Mouse (Mus musculus) neural tube, embryonic 13.5 days (tissue): ENCODE measurements around the gene Lmod1. TPM values are rescaled to one million over a fixed set of nuclear protein-coding genes. Genes with fewer than 3 reads are reported as not detected.
A peak's percentile ranks its signal among the peaks of the same experiment; 100 is the strongest.
"Not testable (repeated sequence)": the region's sequence is repeated elsewhere in the genome, so short reads cannot be mapped to it uniquely, and the experiment has no call there.

Experiments
- ATAC-seq: fragments of 200-750 bp; cut with Nextera tagmentation; 2 replicates; pipeline ENCODE4 v1.8.0; 2017; ENCODE audit warnings: low read depth, mild to moderate bottlenecking, moderate TSS enrichment, moderate library complexity
- H3K27ac ChIP-seq: fragments of 300-500 bp; sonication (generic); replicated peaks from 2 replicates; pipeline ENCODE4 v1.5.1; 2015; ENCODE audit warnings: moderate library complexity, mild to moderate bottlenecking, inconsistent platforms
- H3K27me3 ChIP-seq: fragments of 300-500 bp; sonication (generic); 2 replicates; pipeline ENCODE4 v1.6.1; 2015; ENCODE audit warnings: mild to moderate bottlenecking, inconsistent platforms
- H3K36me3 ChIP-seq: fragments of 300-500 bp; sonication (generic); 2 replicates; pipeline ENCODE4 v1.6.1; 2015; ENCODE audit warnings: mild to moderate bottlenecking, inconsistent platforms
- H3K4me1 ChIP-seq: fragments of 300-500 bp; sonication (generic); replicated peaks from 2 replicates; pipeline ENCODE4 v1.6.1; 2015; ENCODE audit warnings: inconsistent platforms
- H3K4me2 ChIP-seq: fragments of 300-500 bp; sonication (generic); 2 replicates; pipeline ENCODE4 v1.6.1; 2015; ENCODE audit warnings: inconsistent platforms, mild to moderate bottlenecking, moderate library complexity
- H3K4me3 ChIP-seq: fragments of 300-500 bp; sonication (generic); 2 replicates; pipeline ENCODE4 v1.5.1; 2015; ENCODE audit warnings: mild to moderate bottlenecking, inconsistent platforms
- H3K9ac ChIP-seq: fragments of 300-500 bp; sonication (generic); 2 replicates; pipeline ENCODE4 v1.6.1; 2015; ENCODE audit warnings: moderate library complexity, mild to moderate bottlenecking, inconsistent platforms
- H3K9me3 ChIP-seq: fragments of 300-500 bp; sonication (generic); 2 replicates; pipeline ENCODE4 v1.6.1; 2016; ENCODE audit warnings: inconsistent platforms
- WGBS: fragments of 180-500 bp; shearing (Covaris S2); methylation state at CpG from one replicate; pipeline ENCODE4 v1.1.7; 2015; 5-methylcytosine and 5-hydroxymethylcytosine counted together
- polyA plus RNA-seq: library from polyadenylated mRNA; unstranded; fragments of >200 nt; fragmentation: Nextera tagmentation; extraction: Ambion mirVana; gene quantifications from 2 replicates; pipeline ENCODE4 v1.2.1, GENCODE M21; 2015

Gene Lmod1
- polyA plus RNA-seq, 1 experiment from 2014 or later, result 0.31 TPM

- Histone ChIP-seq H3K27me3 (no peaks in the 10 kb centered on the region), H3K4me2 (no peak overlapping the region), H3K9me3 (no peaks in the 10 kb centered on the region), H3K36me3 (peaks cover 38% of the 10 kb centered on the region), H3K9ac (no peak overlapping the region), H3K4me3 (no peak overlapping the region), H3K27ac (0 out of 2 replicates have a peak overlapping the region, but pooled peaks have one; percentile 18), H3K4me1 (peaks cover 15% of the 10 kb centered on the region; the same call in 1 of the 2 replicates)
- ATAC-seq, result no peak
- WGBS, result 66% methylated on average over 15 of the region's 15 CpGs
Observed at GRCm38 (mm10) chr1:135380071-135380991, 55.7 kb downstream of the Lmod1 start.

GRCm38 (mm10) chr1:135381560-135381959 is 57.0 kb downstream of the Lmod1 start:
- H3K4me2 ChIP-seq, H3K9ac ChIP-seq, H3K4me3 ChIP-seq, H3K27me3 ChIP-seq, ATAC-seq, H3K9me3 ChIP-seq, H3K27ac ChIP-seq: not testable (repeated sequence)
- WGBS, result 61% methylated on average over 6 of the region's 6 CpGs
- Histone ChIP-seq H3K36me3 (peaks cover 50% of the 10 kb centered on the region), H3K4me1 (peaks cover 13% of the 10 kb centered on the region; the same call in 1 of the 2 replicates)

GRCm38 (mm10) chr1:135384171-135384570 is 59.6 kb downstream of the Lmod1 start:
- no peak overlapping the region for H3K9ac ChIP-seq
- H3K27me3 ChIP-seq, result no peaks in the 10 kb centered on the region
- no peaks in the 10 kb centered on the region for H3K9me3 ChIP-seq
- H3K36me3 ChIP-seq, result peaks cover 76% of the 10 kb centered on the region
- no peak overlapping the region for H3K4me2 ChIP-seq
- peaks cover 13% of the 10 kb centered on the region; the same call in 1 of the 2 replicates for H3K4me1 ChIP-seq
- ATAC-seq, result no peak
- 96% methylated on average over 5 of the region's 5 CpGs for WGBS
- no peak overlapping the region for H3K27ac ChIP-seq
- H3K4me3 ChIP-seq, result no peak overlapping the region

- no peaks in the 10 kb centered on the region for H3K27me3 ChIP-seq
- no peak overlapping the region for H3K4me2 ChIP-seq
- H3K4me3 ChIP-seq, result no peak overlapping the region
- H3K9me3 ChIP-seq, result no peaks in the 10 kb centered on the region
- WGBS, result 88% methylated on average over 9 of the region's 9 CpGs
- H3K4me1 ChIP-seq, result peaks cover 9% of the 10 kb centered on the region; the same call in 1 of the 2 replicates
- H3K9ac ChIP-seq, result no peak overlapping the region
- peaks cover 86% of the 10 kb centered on the region for H3K36me3 ChIP-seq
- no peak for ATAC-seq
- no peak overlapping the region for H3K27ac ChIP-seq
Observed at GRCm38 (mm10) chr1:135385161-135385560, 60.6 kb downstream of the Lmod1 start.

DNA sequence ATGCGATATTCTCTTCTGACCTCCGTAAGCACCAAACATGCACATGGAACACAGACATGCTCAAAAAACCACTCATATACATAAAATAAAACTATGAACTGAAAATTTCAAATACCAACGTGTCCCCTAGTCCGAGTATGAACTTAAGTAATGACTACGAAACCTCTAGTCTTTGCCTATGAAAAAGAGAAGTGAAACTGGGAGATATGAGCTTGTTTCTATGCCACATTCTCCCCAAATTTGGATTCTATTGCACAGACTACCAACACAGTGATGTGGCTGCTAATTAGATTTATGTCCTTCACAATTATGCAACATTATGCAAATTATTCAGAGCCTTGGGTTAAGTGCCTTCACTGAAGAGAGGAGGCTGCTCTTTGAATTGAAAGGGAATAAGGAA is 74.9 kb downstream of the Lmod1 start:
- H3K4me3 ChIP-seq, result no peak overlapping the region
- H3K9ac ChIP-seq, result no peak overlapping the region
- H3K36me3 ChIP-seq, result peaks cover 91% of the 10 kb centered on the region
- no peaks in the 10 kb centered on the region for H3K4me1 ChIP-seq
- WGBS, result 96% methylated on average over 5 of the region's 5 CpGs
- no peak for ATAC-seq
- H3K9me3 ChIP-seq, result no peaks in the 10 kb centered on the region
- no peak overlapping the region for H3K27ac ChIP-seq
- H3K4me2 ChIP-seq, result no peak overlapping the region
- H3K27me3 ChIP-seq, result no peaks in the 10 kb centered on the region

GRCm38 (mm10) chr1:135401452-135402110 is 77.0 kb downstream of the Lmod1 start:
- H3K27ac ChIP-seq, result no peak overlapping the region
- no peaks in the 10 kb centered on the region for H3K27me3 ChIP-seq
- H3K9ac ChIP-seq, result no peak overlapping the region
- no peak overlapping the region for H3K4me2 ChIP-seq
- WGBS, result 95% methylated on average over 3 of the region's 3 CpGs
- no peaks in the 10 kb centered on the region for H3K4me1 ChIP-seq
- no peak for ATAC-seq
- no peak overlapping the region for H3K4me3 ChIP-seq
- H3K36me3 ChIP-seq, result peaks cover 93% of the 10 kb centered on the region
- no peaks in the 10 kb centered on the region for H3K9me3 ChIP-seq

- WGBS, result 89% methylated on average over 7 of the region's 7 CpGs
- Histone ChIP-seq H3K4me2 (no peak overlapping the region), H3K27ac (no peak overlapping the region), H3K36me3 (peaks cover 95% of the 10 kb centered on the region), H3K27me3 (no peaks in the 10 kb centered on the region), H3K9ac (no peak overlapping the region), H3K4me3 (no peak overlapping the region), H3K9me3 (no peaks in the 10 kb centered on the region), H3K4me1 (no peaks in the 10 kb centered on the region)
- no peak for ATAC-seq
Observed at GRCm38 (mm10) chr1:135405356-135405755, 80.7 kb downstream of the Lmod1 start.

- 97% methylated on average over 4 of the region's 4 CpGs for WGBS
- peaks cover 94% of the 10 kb centered on the region for H3K36me3 ChIP-seq
- H3K9ac ChIP-seq, result no peak overlapping the region
- H3K27me3 ChIP-seq, result no peaks in the 10 kb centered on the region
- H3K4me3 ChIP-seq, result no peak overlapping the region
- H3K4me1 ChIP-seq, result no peaks in the 10 kb centered on the region
- H3K27ac ChIP-seq, result no peak overlapping the region
- no peak overlapping the region for H3K4me2 ChIP-seq
- no peak for ATAC-seq
- no peaks in the 10 kb centered on the region for H3K9me3 ChIP-seq
Observed at GRCm38 (mm10) chr1:135408973-135409372, 84.4 kb downstream of the Lmod1 start.

DNA sequence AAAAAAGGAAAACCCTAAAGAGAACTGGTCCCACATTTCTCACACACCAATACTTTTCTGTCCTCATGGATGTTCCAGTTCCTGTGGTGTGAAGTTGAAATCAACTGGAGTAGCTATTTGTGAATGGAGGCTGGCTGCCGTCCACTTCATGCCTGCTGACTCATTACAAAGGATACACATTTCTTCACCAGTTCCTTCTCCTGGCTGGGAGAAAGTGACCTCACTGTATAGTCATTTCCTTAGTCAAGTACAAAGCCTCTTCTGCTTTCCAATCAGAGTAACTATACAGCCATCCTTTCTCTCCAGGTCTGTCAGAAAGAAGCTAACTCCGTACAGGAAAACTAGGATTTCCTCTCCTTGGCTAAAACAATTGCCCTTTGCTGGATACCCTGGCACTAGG is 86.4 kb downstream of the Lmod1 start:
- H3K4me2 ChIP-seq, result no peak overlapping the region
- no peaks in the 10 kb centered on the region for H3K4me1 ChIP-seq
- WGBS, result 85% methylated on average over 2 of the region's 2 CpGs
- peaks cover 92% of the 10 kb centered on the region for H3K36me3 ChIP-seq
- no peak for ATAC-seq
- H3K4me3 ChIP-seq, result no peak overlapping the region
- H3K27me3 ChIP-seq, result no peaks in the 10 kb centered on the region
- H3K27ac ChIP-seq, result 0 out of 2 replicates have a peak overlapping the region, but pooled peaks have one; percentile 18
- H3K9ac ChIP-seq, result no peak overlapping the region
- H3K9me3 ChIP-seq, result no peaks in the 10 kb centered on the region

- ATAC-seq, result no peak
- peaks cover 93% of the 10 kb centered on the region for H3K36me3 ChIP-seq
- H3K27me3 ChIP-seq, result no peaks in the 10 kb centered on the region
- H3K9me3 ChIP-seq, result no peaks in the 10 kb centered on the region
- H3K4me2 ChIP-seq, result no peak overlapping the region
- H3K4me1 ChIP-seq, result no peaks in the 10 kb centered on the region
- H3K4me3 ChIP-seq, result no peak overlapping the region
- no peak overlapping the region for H3K9ac ChIP-seq
- no peak overlapping the region for H3K27ac ChIP-seq
- WGBS, result 74% methylated on average over 4 of the region's 4 CpGs
Observed at GRCm38 (mm10) chr1:135412130-135412529, 87.5 kb downstream of the Lmod1 start.

DNA sequence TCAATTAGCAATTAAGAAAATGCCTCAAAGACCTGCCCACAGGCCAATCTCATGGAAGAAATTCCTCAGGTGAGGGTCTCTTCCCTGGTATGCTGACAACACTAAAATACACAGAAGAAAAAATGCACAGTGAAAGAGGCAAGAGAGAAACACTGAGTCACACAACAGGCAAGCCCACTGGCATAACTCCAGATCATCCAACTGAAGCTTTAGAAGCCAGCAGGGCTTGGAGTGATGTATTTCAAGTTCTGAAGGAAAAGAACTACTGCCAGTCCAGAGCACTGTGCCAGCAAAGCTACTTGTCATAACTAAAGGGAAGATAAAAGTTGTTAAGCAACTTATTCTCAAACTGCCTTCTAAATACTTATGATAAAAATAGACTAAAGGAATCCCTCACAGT is 89.4 kb downstream of the Lmod1 start:
- Histone ChIP-seq H3K36me3 (peaks cover 94% of the 10 kb centered on the region), H3K9me3 (no peaks in the 10 kb centered on the region), H3K4me1 (no peaks in the 10 kb centered on the region), H3K4me2 (no peak overlapping the region), H3K27ac (no peak overlapping the region), H3K27me3 (no peaks in the 10 kb centered on the region), H3K9ac (no peak overlapping the region), H3K4me3 (no peak overlapping the region)
- no peak for ATAC-seq
